8 mouse cellular contexts compared by ENCODE assay signal in the genomic region with DNA sequence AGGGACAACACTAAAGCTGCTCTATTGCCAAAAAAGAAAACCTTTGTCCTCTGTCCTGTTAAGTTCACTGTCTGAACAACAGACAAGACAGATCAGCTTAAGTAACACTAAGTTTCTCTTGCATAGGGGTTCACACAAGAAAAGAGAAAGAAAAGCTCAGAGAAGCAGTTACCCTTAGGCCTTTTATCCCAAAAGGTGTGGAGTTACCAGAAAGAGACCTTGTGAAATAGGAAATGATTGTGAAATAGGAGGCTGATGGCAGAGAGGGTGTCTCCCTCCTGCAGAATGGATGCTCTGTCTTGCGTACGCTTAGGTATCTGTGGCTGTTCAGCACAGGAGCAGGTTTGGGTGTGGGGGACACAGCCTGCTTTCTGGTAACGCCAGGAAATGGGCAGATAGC. TPM values are rescaled to one million over a fixed set of nuclear protein-coding genes. Genes with fewer than 3 reads are reported as not detected.
DNase-seq lines count a peak whose midpoint lies in the region; ATAC-seq and TF ChIP-seq lines count a peak whose summit lies in the region.
"Had no signal": no experiment of that assay in that cellular context is flagged by ENCODE, and none has a peak within 500 bp of the region (broad histone marks: within the 10 kb centered on the region; RNA-seq: fewer than 3 reads in every experiment).

No protein-coding gene starts in this region.

- H3K4me3 ChIP-seq in lung, embryonic 16.5 days (ENCODE audit: low read length), result peak overlapping the region; percentile 98
- H3K4me3 ChIP-seq in embryonic fibroblast, embryonic 13.5 days (ENCODE audit: insufficient read depth, low read length), result peak overlapping the region; percentile 88
- H3K4me3 ChIP-seq in limb, embryonic 14.5 days (replicated peaks; ENCODE audit: low read length), result peak overlapping the region; percentile 99
- peak overlapping the region; percentile 91 for H3K4me3 ChIP-seq in stomach, embryonic 15.5 days (replicated peaks)

- H3K27ac ChIP-seq in lung, embryonic 16.5 days (ENCODE audit: low read length), result no peak overlapping the region
- H3K27ac ChIP-seq in embryonic fibroblast, embryonic 13.5 days (ENCODE audit: insufficient read depth, low read length), result peak overlapping the region; percentile 95
- H3K27ac ChIP-seq in limb, embryonic 14.5 days (replicated peaks; ENCODE audit: low read depth, low read length), result no peak overlapping the region
- H3K27ac ChIP-seq in stomach, embryonic 15.5 days, result peak overlapping the region; percentile 27; the same call in 1 of the 2 replicates

- peaks cover 25% of the 10 kb centered on the region for H3K4me1 ChIP-seq in lung, embryonic 16.5 days (replicated peaks; ENCODE audit: control insufficient read depth, insufficient read depth, low read length)
- H3K4me1 ChIP-seq in embryonic fibroblast, embryonic 13.5 days (ENCODE audit: control insufficient read depth, insufficient read depth, low read length), result 0 out of 2 replicates have a peak, but pooled peaks cover 7% of the 10 kb centered on the region
- peaks cover 15% of the 10 kb centered on the region for H3K4me1 ChIP-seq in limb, embryonic 14.5 days (ENCODE audit: control insufficient read depth, insufficient read depth, low read length)
- peaks cover 30% of the 10 kb centered on the region for H3K4me1 ChIP-seq in stomach, embryonic 15.5 days

- DNase-seq in lung, adult 18-20 months, result no peak
- DNase-seq in limb, embryonic 14.5 days (ENCODE audit: low spot score), result no peak
- DNase-seq in right cerebral cortex, postnatal 25 days, result no peak
- DNase-seq in ovary, adult 18-20 months (ENCODE audit: low spot score), result no peak
- DNase-seq: spleen, adult 18-20 months had no signal

- H3K36me3 ChIP-seq in lung, embryonic 16.5 days (ENCODE audit: control insufficient read depth, insufficient read depth, low read length), result peaks cover 10% of the 10 kb centered on the region
- H3K36me3 ChIP-seq in limb, embryonic 14.5 days (ENCODE audit: control insufficient read depth, insufficient read depth, low read length), result peaks cover 28% of the 10 kb centered on the region
- peaks cover 14% of the 10 kb centered on the region for H3K36me3 ChIP-seq in stomach, embryonic 15.5 days

- peak overlapping the region; percentile 98 for H3K4me2 ChIP-seq in lung, embryonic 16.5 days (ENCODE audit: low read depth, low read length)
- H3K4me2 ChIP-seq in limb, embryonic 14.5 days (replicated peaks; ENCODE audit: low read depth, low read length, severe bottlenecking), result peak overlapping the region; percentile 95
- peak overlapping the region; percentile 92 for H3K4me2 ChIP-seq in stomach, embryonic 15.5 days

- ATAC-seq in lung, embryonic 16.5 days (ENCODE audit: low read depth), result no peak
- no peak for ATAC-seq in limb, embryonic 14.5 days (ENCODE audit: low FRiP score, low read depth)
- ATAC-seq in stomach, embryonic 15.5 days (ENCODE audit: insufficient read depth, low FRiP score, low read depth), result no peak

- H3K9me3 ChIP-seq in lung, embryonic 16.5 days (ENCODE audit: control insufficient read depth, low read length), result no peaks in the 10 kb centered on the region
- no peaks in the 10 kb centered on the region for H3K9me3 ChIP-seq in limb, embryonic 14.5 days (ENCODE audit: control insufficient read depth, low read length)
- no peaks in the 10 kb centered on the region for H3K9me3 ChIP-seq in stomach, embryonic 15.5 days

- WGBS in lung, embryonic 16.5 days, result 68% methylated on average over 3 of the region's 3 CpGs
- 72% methylated on average over 3 of the region's 3 CpGs for WGBS in limb, embryonic 14.5 days
- 64% methylated on average over 3 of the region's 3 CpGs for WGBS in stomach, embryonic 15.5 days

- TF ChIP-seq CTCF in embryonic fibroblast, embryonic 13.5 days (IDR thresholded peaks at IDR 0.05; ENCODE audit: borderline replicate concordance, insufficient read depth, low read length), result no peak

- no peaks in the 10 kb centered on the region for H3K27me3 ChIP-seq in lung, embryonic 16.5 days (ENCODE audit: control insufficient read depth, insufficient read depth, low read depth, low read length)
- no peaks in the 10 kb centered on the region for H3K27me3 ChIP-seq in limb, embryonic 14.5 days (ENCODE audit: control insufficient read depth, insufficient read depth, low read length)
- H3K27me3 ChIP-seq in stomach, embryonic 15.5 days (replicated peaks), result no peaks in the 10 kb centered on the region

- H3K9ac ChIP-seq in lung, embryonic 16.5 days (ENCODE audit: low read length), result peak overlapping the region; percentile 96
- peak overlapping the region; percentile 89 for H3K9ac ChIP-seq in limb, embryonic 14.5 days (ENCODE audit: low read depth, low read length, severe bottlenecking)
- H3K9ac ChIP-seq in stomach, embryonic 15.5 days, result peak overlapping the region; percentile 27; the same call in 1 of the 2 replicates

- TF ChIP-seq POLR2A in embryonic fibroblast, embryonic 13.5 days (IDR thresholded peaks at IDR 0.05; ENCODE audit: low read depth, low read length), result no peak
- no peak for TF ChIP-seq POLR2A in limb, embryonic 14.5 days (IDR thresholded peaks at IDR 0.05; ENCODE audit: borderline replicate concordance, extremely low read depth, insufficient read depth, insufficient read length)

RNA-seq across cellular contexts. Expression of gene Trim11, which starts 1.3 kb away (rescaled TPM):
- 21.9 and 23.2 TPM in 2 replicates for polyA plus RNA-seq in lung, embryonic 16.5 days (2015; fragmentation: Nextera tagmentation; extraction: Ambion mirVana)
- polyA plus RNA-seq in embryonic fibroblast, embryonic 13.5 days (2011; ENCODE audit: insufficient read length, low read depth, missing spikeins), result 17.5 and 20.1 TPM in 2 replicates
- 29.7 and 34.2 TPM in 2 replicates for polyA plus RNA-seq in limb, embryonic 14.5 days (2012; rRNA removed)
- 21.4 and 21.5 TPM in 2 replicates for polyA plus RNA-seq in limb, embryonic 14.5 days (2014; fragmentation: Nextera tagmentation; extraction: Ambion mirVana)
- polyA plus RNA-seq in stomach, embryonic 15.5 days (2015; fragmentation: Nextera tagmentation; extraction: Ambion mirVana), result 17.9 and 19.1 TPM in 2 replicates

RNA-seq across cellular contexts. Expression of gene Hist3h2a, which starts 24.7 kb away (rescaled TPM):
- 21.8 and 23.3 TPM in 2 replicates for polyA plus RNA-seq in lung, embryonic 16.5 days (2015; fragmentation: Nextera tagmentation; extraction: Ambion mirVana)
- 9.7 and 12.5 TPM in 2 replicates for polyA plus RNA-seq in embryonic fibroblast, embryonic 13.5 days (2011; ENCODE audit: insufficient read length, low read depth, missing spikeins)
- 28.2 and 33.2 TPM in 2 replicates for polyA plus RNA-seq in limb, embryonic 14.5 days (2012; rRNA removed)
- 25.4 and 26.0 TPM in 2 replicates for polyA plus RNA-seq in limb, embryonic 14.5 days (2014; fragmentation: Nextera tagmentation; extraction: Ambion mirVana)
- polyA plus RNA-seq in stomach, embryonic 15.5 days (2015; fragmentation: Nextera tagmentation; extraction: Ambion mirVana), result 29.6 and 32.2 TPM in 2 replicates

RNA-seq across cellular contexts. Expression of gene Trim17, which starts 24.7 kb away (rescaled TPM):
- polyA plus RNA-seq in lung, embryonic 16.5 days (2015; fragmentation: Nextera tagmentation; extraction: Ambion mirVana), result 0.41 and 0.65 TPM in 2 replicates
- not detected in 2 replicates for polyA plus RNA-seq in embryonic fibroblast, embryonic 13.5 days (2011; ENCODE audit: insufficient read length, low read depth, missing spikeins)
- 0.87 and 1.3 TPM in 2 replicates for polyA plus RNA-seq in limb, embryonic 14.5 days (2012; rRNA removed)
- polyA plus RNA-seq in limb, embryonic 14.5 days (2014; fragmentation: Nextera tagmentation; extraction: Ambion mirVana), result 1.2 and 1.3 TPM in 2 replicates
- polyA plus RNA-seq in stomach, embryonic 15.5 days (2015; fragmentation: Nextera tagmentation; extraction: Ambion mirVana), result 0.19 and 0.28 TPM in 2 replicates

RNA-seq across cellular contexts. Expression of gene Hist3h2ba, which starts 30.5 kb away (rescaled TPM):
- polyA plus RNA-seq in lung, embryonic 16.5 days (2015; fragmentation: Nextera tagmentation; extraction: Ambion mirVana), result 24.0 and 28.3 TPM in 2 replicates
- polyA plus RNA-seq in embryonic fibroblast, embryonic 13.5 days (2011; ENCODE audit: insufficient read length, low read depth, missing spikeins), result not detected in 2 replicates
- 81.5 and 90.3 TPM in 2 replicates for polyA plus RNA-seq in limb, embryonic 14.5 days (2012; rRNA removed)
- polyA plus RNA-seq in limb, embryonic 14.5 days (2014; fragmentation: Nextera tagmentation; extraction: Ambion mirVana), result 14.6 and 19.3 TPM in 2 replicates
- 42.0 and 45.8 TPM in 2 replicates for polyA plus RNA-seq in stomach, embryonic 15.5 days (2015; fragmentation: Nextera tagmentation; extraction: Ambion mirVana)

RNA-seq across cellular contexts. Expression of gene Rnf187, which starts 40.5 kb away (rescaled TPM):
- polyA plus RNA-seq in lung, embryonic 16.5 days (2015; fragmentation: Nextera tagmentation; extraction: Ambion mirVana), result 150 and 161 TPM in 2 replicates
- 91.5 and 99.2 TPM in 2 replicates for polyA plus RNA-seq in embryonic fibroblast, embryonic 13.5 days (2011; ENCODE audit: insufficient read length, low read depth, missing spikeins)
- 248 and 327 TPM in 2 replicates for polyA plus RNA-seq in limb, embryonic 14.5 days (2012; rRNA removed)
- 284 and 312 TPM in 2 replicates for polyA plus RNA-seq in limb, embryonic 14.5 days (2014; fragmentation: Nextera tagmentation; extraction: Ambion mirVana)
- polyA plus RNA-seq in stomach, embryonic 15.5 days (2015; fragmentation: Nextera tagmentation; extraction: Ambion mirVana), result 229 and 235 TPM in 2 replicates

Comparison
In these comparisons a context has a peak if more than half of its experiments do, and no peak if none do; other contexts are left out.
1. H3K27ac ChIP-seq: peak in embryonic fibroblast, embryonic 13.5 days (single experiment) and stomach, embryonic 15.5 days (single experiment); none in lung, embryonic 16.5 days (single experiment) and limb, embryonic 14.5 days (single experiment).
2. H3K9ac ChIP-seq: peak in every context shown above with its lines; median percentile 96 in lung, embryonic 16.5 days; 89 in limb, embryonic 14.5 days; 27 in stomach, embryonic 15.5 days.
3. Peak in every context shown above with its lines, with median percentiles within 50 percentile points of each other: H3K4me2 ChIP-seq and H3K4me3 ChIP-seq.